ENCODE assay signal across 9 mouse cellular contexts in the genomic region with DNA sequence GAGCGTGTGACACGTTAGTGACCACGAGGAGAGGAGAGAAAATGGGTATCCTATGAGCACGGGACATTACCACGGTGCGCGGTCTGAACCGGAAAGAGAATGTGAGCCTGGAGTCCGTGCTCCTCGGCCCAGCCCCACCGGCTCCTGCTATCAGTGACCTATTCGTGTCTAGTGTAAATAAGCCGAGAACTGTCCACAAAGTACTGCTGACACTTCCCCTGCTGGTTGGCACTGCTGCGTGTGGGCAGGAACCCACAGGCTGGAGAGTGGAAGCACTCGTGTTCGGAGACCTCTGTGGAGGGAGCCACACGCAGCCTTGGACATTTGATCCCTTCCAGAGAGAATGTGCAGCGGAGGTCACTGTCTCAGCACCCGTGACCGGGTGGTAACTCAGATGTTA. TPM values are rescaled to one million over a fixed set of nuclear protein-coding genes. Genes with fewer than 3 reads are reported as not detected.
DNase-seq lines count a peak whose midpoint lies in the region; ATAC-seq and TF ChIP-seq lines count a peak whose summit lies in the region.
"Had no signal": no experiment of that assay in that cellular context is flagged by ENCODE, and none has a peak within 500 bp of the region (broad histone marks: within the 10 kb centered on the region; RNA-seq: fewer than 3 reads in every experiment).

A gene (plus strand): TSS at position 390 of the 400 bp plus-strand sequence.

- no peaks in the 10 kb centered on the region for H3K27me3 ChIP-seq in hindbrain, embryonic 10.5 days (ENCODE audit: insufficient read depth, poor library complexity, severe bottlenecking)
- H3K27me3 ChIP-seq in hindbrain, postnatal 0 days (ENCODE audit: insufficient read depth, low read length): no peaks in the 10 kb centered on the region
- H3K27me3 ChIP-seq in forebrain, embryonic 13.5 days: no peaks in the 10 kb centered on the region
- H3K27me3 ChIP-seq in hindbrain, embryonic 14.5 days (ENCODE audit: control insufficient read depth, insufficient read depth, low read length): no peaks in the 10 kb centered on the region
- no peaks in the 10 kb centered on the region for H3K27me3 ChIP-seq in liver, embryonic 12.5 days (replicated peaks)
- H3K27me3 ChIP-seq: CH12.LX had no signal

- no peak within 1 kb of the TSS for H3K4me2 ChIP-seq in hindbrain, postnatal 0 days (ENCODE audit: low read depth, low read length)
- no peak within 1 kb of the TSS for H3K4me2 ChIP-seq in forebrain, embryonic 13.5 days
- no peak within 1 kb of the TSS for H3K4me2 ChIP-seq in hindbrain, embryonic 14.5 days (replicated peaks)
- H3K4me2 ChIP-seq in liver, embryonic 12.5 days: peak within 1 kb of the TSS; percentile 8; the same call in 1 of the 2 replicates

- ATAC-seq in hindbrain, postnatal 0 days: no peak
- no peak for ATAC-seq in forebrain, embryonic 13.5 days
- no peak for ATAC-seq in hindbrain, embryonic 14.5 days (ENCODE audit: low FRiP score)
- peak; percentile 49; the same call in 1 of the 2 replicates for ATAC-seq in liver, embryonic 12.5 days
- ATAC-seq in activated CD4-positive, CD25-positive, alpha-beta regulatory T cell, adult 4 months: no peak

- TF ChIP-seq CTCF in hindbrain, postnatal 0 days (IDR thresholded peaks at IDR 0.05; ENCODE audit: low read depth): no peak

- WGBS in hindbrain, embryonic 10.5 days: 85% methylated on average over 20 of the region's 20 CpGs
- 88% methylated on average over 20 of the region's 20 CpGs for WGBS in hindbrain, postnatal 0 days
- 92% methylated on average over 20 of the region's 20 CpGs for WGBS in forebrain, embryonic 13.5 days
- WGBS in hindbrain, embryonic 14.5 days: 89% methylated on average over 20 of the region's 20 CpGs
- WGBS in liver, embryonic 12.5 days (ENCODE audit: insufficient replicate concordance): 67% methylated on average over 20 of the region's 20 CpGs

- no peak for DNase-seq in hindbrain, embryonic 10.5 days (ENCODE audit: low spot score)
- no peak for DNase-seq in hindbrain, postnatal 0 days (ENCODE audit: low spot score)
- DNase-seq in hindbrain, embryonic 14.5 days (ENCODE audit: low spot score): no peak
- no peak for DNase-seq in cerebellum, adult 9-11 months
- DNase-seq in thymus, postnatal 10 days (ENCODE audit: low spot score in 2 of 2): no peak

- H3K27ac ChIP-seq in hindbrain, embryonic 10.5 days: no peak within 1 kb of the TSS
- no peak within 1 kb of the TSS for H3K27ac ChIP-seq in hindbrain, postnatal 0 days
- H3K27ac ChIP-seq in forebrain, embryonic 13.5 days: no peak within 1 kb of the TSS
- no peak within 1 kb of the TSS for H3K27ac ChIP-seq in hindbrain, embryonic 14.5 days
- no peak within 1 kb of the TSS for H3K27ac ChIP-seq in liver, embryonic 12.5 days

- H3K36me3 ChIP-seq in hindbrain, embryonic 10.5 days: no peaks in the 10 kb centered on the region
- H3K36me3 ChIP-seq in hindbrain, postnatal 0 days (ENCODE audit: insufficient read depth, low read length): no peaks in the 10 kb centered on the region
- H3K36me3 ChIP-seq in forebrain, embryonic 13.5 days (ENCODE audit: poor library complexity, severe bottlenecking): no peaks in the 10 kb centered on the region
- no peaks in the 10 kb centered on the region for H3K36me3 ChIP-seq in hindbrain, embryonic 14.5 days (replicated peaks; ENCODE audit: control insufficient read depth, insufficient read depth)
- no peaks in the 10 kb centered on the region for H3K36me3 ChIP-seq in liver, embryonic 12.5 days

- H3K9ac ChIP-seq in hindbrain, postnatal 0 days (replicated peaks; ENCODE audit: low read length): no peak within 1 kb of the TSS
- H3K9ac ChIP-seq in forebrain, embryonic 13.5 days: no peak within 1 kb of the TSS
- H3K9ac ChIP-seq in hindbrain, embryonic 14.5 days: no peak within 1 kb of the TSS
- H3K9ac ChIP-seq in liver, embryonic 12.5 days: no peak within 1 kb of the TSS

- H3K4me3 ChIP-seq in hindbrain, embryonic 10.5 days: no peak within 1 kb of the TSS
- no peak within 1 kb of the TSS for H3K4me3 ChIP-seq in hindbrain, postnatal 0 days (ENCODE audit: low read length)
- H3K4me3 ChIP-seq in forebrain, embryonic 13.5 days: no peak within 1 kb of the TSS
- no peak within 1 kb of the TSS for H3K4me3 ChIP-seq in hindbrain, embryonic 14.5 days (replicated peaks; ENCODE audit: low read length)
- no peak within 1 kb of the TSS; the same call in 1 of the 2 replicates for H3K4me3 ChIP-seq in liver, embryonic 12.5 days

- no peaks in the 10 kb centered on the region for H3K9me3 ChIP-seq in hindbrain, embryonic 10.5 days
- no peaks in the 10 kb centered on the region for H3K9me3 ChIP-seq in hindbrain, postnatal 0 days (ENCODE audit: low read length)
- no peaks in the 10 kb centered on the region for H3K9me3 ChIP-seq in forebrain, embryonic 13.5 days (replicated peaks)
- no peaks in the 10 kb centered on the region for H3K9me3 ChIP-seq in hindbrain, embryonic 14.5 days (ENCODE audit: control insufficient read depth, low read length)
- H3K9me3 ChIP-seq in liver, embryonic 12.5 days (replicated peaks): no peaks in the 10 kb centered on the region

- no peaks in the 10 kb centered on the region for H3K4me1 ChIP-seq in hindbrain, embryonic 10.5 days (replicated peaks)
- no peaks in the 10 kb centered on the region for H3K4me1 ChIP-seq in hindbrain, postnatal 0 days (ENCODE audit: insufficient read depth, low read length)
- no peaks in the 10 kb centered on the region for H3K4me1 ChIP-seq in forebrain, embryonic 13.5 days
- H3K4me1 ChIP-seq in hindbrain, embryonic 14.5 days (replicated peaks; ENCODE audit: control insufficient read depth, insufficient read depth, low read length): no peaks in the 10 kb centered on the region
- no peaks in the 10 kb centered on the region for H3K4me1 ChIP-seq in liver, embryonic 12.5 days

RNA-seq across cellular contexts. Expression of the gene that starts here (rescaled TPM):
- 12.8 and 15.0 TPM in 2 replicates for polyA plus RNA-seq in hindbrain, embryonic 10.5 days (2016; fragmentation: Nextera tagmentation; extraction: Ambion mirVana)
- total RNA-seq in hindbrain, postnatal 0 days (2014; rRNA removed): 9.1 and 10.9 TPM in 2 replicates
- 11.6 and 13.3 TPM in 2 replicates for polyA plus RNA-seq in hindbrain, postnatal 0 days (2015; fragmentation: Nextera tagmentation; extraction: Ambion mirVana)
- 13.4 and 16.4 TPM in 2 replicates for polyA plus RNA-seq in forebrain, embryonic 13.5 days (2015; fragmentation: Nextera tagmentation; extraction: Ambion mirVana)
- polyA plus RNA-seq in hindbrain, embryonic 14.5 days (2014; fragmentation: Nextera tagmentation; extraction: Ambion mirVana): 15.2 and 19.8 TPM in 2 replicates
- polyA plus RNA-seq in liver, embryonic 12.5 days (2016; fragmentation: Nextera tagmentation; extraction: Ambion mirVana): 8.8 and 9.0 TPM in 2 replicates
- not detected for polyA plus RNA-seq in activated CD4-positive, CD25-positive, alpha-beta regulatory T cell, adult 4 months (2017; shearing (Covaris generic))
